Mouse (Mus musculus) common myeloid progenitor, adult 5-6 weeks (primary cell): ENCODE results near the gene Cobl. TPM values are rescaled to one million over a fixed set of nuclear protein-coding genes. Genes with fewer than 3 reads are reported as not detected.

ENCODE experiments used
- ATAC-seq: replicated peaks from 2 replicates; pipeline ENCODE4 v1.8.0; 2016; ENCODE audit warnings: low read depth, mild to moderate bottlenecking, moderate TSS enrichment, inconsistent platforms; ENCODE audit not compliant: poor library complexity, severe bottlenecking
- total RNA-seq: library from RNA; stranded (forward); fragments of 200-1000, 187-1606 nt; gene quantifications from 2 replicates; pipeline ENCODE4 v1.2.3, GENCODE M21; 2017

The Cobl gene
- total RNA-seq, 1 experiment from 2014 or later: not detected

DNA sequence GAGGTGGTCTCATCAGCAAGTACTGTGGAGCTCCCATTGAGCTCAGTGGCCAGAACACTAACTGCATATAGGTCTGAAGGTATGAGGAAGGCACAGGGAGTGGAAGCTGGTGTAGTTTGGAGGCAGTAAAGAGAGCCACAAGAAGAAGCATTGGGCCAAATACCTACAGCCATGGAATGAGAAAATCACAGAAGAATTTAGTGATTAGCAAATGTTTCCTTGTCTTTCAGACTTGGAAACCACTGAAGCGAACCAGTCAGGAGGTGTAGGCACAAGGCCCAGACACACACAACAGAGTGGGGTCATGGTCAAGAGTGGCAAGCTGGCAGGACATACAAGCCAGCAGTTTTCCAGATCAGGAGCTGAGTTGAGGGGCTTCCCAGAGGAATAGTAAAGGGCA, 230.6 kb downstream of the Cobl start:
- ATAC-seq: no peak

DNA sequence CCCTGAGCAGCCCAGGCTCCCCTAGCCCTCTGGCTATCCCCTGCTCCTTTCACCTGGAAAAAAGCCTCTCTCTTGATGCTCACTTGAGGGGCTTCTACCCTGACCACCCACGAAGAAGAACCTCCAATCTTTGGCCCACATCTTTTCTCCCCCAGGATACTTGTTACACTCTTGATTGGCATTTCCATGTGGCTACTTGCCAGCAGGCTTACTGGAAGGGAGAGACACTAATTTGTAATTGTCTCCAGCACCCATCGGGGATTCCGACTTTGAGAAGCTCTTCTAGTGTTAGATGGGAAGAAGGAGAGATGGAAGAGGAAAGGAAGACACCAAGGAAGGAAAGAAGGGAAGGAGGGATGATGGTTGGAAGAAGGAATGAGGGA, 232.0 kb downstream of the Cobl start:
- no peak for ATAC-seq

DNA sequence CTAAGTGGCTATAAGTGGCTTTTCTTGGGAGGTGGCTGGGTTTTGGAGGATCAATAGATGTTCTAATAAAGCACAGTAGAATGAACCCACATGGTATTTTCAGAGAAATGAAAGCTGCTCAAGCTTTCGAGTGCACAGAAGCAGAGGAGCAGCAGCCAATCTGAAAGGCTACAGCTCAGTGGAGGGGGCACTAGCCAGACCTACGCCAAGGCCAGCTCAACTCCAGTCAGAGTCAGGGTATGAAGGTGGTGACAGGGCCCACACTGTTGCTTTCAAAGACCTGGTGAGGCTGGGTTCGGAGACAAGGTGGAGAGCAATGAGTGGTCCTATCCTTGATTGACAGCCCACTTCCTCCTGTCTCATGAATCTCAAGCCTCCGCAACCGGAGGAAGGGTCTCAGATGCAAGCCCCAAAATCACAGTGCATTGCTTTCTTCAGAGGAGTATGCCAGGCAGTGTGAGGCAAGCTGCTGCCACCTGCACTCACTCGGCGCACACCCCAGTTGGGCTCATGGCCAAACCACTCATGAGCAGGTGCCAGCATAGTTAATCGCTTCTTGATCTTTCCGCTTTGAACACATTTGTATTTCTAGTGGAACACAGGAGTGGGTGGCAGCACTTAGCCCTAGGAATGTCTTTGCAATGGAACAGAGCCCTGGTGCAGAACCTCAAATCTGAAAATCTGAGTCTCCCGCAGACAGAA, 232.6 kb downstream of the Cobl start:
- ATAC-seq: no peak

DNA sequence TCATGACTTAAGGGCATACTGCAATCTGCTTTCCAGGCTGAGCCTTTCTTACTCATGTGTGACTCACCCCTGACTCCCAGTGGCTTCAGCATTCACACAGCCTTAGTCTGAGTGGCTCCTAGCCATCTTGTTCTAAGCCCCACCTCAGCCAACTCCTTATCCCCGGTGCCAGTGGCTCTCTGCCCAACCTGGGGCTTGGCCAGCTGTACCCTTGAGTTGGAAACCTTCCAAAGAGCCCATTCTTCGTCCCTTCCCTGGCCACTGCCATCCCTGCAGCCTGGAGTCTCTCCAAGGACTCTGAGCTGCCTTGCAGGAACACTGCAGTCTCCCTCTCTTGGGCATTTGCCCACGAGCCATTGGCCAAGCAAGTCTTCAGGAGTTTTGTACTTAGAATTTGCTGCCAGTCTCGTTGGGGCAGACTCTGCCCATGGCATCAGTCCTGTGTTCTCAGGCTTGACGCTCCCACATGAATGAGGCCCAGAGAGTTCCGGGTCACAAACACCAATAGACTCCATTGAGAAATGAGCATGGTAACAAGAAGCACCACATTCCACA, 233.2 kb downstream of the Cobl start:
- ATAC-seq: no peak

DNA sequence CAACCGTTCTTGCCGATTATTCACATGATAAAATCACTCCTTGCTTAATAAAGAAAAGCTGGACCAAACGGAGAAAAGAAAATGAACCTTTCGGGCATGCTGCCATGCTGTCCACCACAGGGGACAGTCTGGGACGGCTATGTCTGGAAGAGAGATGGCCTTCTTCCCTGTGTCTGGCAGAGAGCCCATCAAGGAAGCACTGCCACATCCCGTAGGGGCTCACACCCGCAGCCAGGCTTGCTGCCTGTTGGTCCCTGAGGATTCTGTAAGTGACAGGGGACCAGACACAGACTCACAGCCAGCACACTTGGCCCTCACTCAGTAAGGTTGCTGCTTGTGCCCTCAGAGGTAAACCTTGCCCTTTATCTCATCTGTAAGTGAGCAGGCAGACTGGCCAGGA, 235.3 kb downstream of the Cobl start:
- no peak for ATAC-seq

DNA sequence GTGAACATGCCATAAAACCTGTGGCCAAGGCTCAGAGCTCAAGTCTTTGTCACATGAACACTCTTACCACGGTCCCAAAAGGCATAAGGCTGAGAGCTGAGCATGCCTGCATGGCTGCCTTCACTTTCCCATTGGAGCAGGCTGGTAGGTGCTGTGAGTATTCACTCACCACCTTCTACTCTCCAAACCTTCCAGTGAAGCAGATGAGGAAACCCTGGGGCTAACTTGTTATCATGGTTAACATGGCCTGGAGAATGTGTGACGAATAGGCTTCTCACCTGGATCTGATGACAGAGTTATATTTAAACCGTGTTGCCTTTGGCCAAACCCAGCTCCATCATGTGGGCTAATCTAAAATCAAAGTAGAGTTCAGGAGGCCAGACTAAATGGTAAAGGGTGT, 237.4 kb downstream of the Cobl start:
- ATAC-seq: no peak

DNA sequence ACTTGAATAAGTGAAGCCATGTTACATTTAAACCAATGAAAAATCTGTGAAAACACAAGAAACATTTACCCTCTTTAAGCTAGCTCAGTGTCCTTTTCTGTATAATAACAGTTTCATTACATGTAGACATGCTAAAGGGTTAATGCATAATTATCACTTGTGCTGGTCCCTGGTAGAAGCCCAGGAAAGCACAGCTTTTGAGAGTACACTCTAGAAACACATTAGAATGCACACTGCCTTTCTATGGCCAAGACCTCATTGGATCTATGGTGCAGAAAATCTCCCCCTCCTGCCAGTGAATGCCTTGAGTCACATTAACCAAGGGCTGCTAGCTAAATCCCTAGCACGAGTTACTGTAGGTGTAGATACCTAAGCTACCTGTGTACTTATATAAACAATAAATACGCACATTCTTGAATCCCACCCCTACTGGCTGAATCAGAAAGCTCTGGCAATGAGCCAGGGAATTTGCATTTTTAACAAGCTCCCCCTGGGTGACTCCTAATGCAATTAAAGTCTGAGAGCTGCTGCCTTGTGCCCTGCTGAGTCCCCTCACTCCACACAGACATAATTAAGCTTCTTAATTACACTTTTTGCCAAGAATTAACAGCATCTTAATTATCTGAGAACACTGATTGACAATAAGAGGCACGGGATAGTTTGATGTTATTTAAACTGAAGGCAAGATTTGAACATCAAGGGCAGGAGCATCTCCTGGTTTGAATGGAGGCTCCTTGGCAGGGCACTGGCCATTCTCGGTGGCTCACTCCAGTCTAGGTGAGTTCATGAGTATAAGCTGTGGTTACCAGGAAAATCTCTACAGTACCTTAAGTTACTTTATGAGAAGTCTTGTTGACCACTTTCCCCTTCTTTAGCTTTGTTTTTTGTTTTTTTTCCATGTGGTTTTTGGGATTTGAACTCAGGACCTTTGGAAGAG, 244.9 kb downstream of the Cobl start:
- ATAC-seq: no peak

DNA sequence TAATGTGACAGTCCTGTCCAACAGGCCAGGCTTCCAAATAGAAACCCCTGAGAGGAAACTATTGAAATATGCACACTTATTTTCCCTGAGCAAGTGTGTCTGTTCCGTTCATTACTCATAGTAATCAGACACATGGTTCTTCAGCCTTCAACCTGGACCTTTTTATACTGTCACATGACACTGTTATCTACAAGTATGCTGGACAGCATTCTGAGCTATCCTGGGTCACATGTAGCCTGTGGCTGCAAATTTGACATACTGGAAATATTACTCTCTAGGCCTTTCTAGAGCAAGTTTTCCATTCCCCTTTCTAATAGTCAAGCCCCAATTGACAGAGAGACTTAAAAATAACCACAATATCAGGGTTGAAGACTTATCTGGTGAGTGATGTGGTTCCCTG, 247.9 kb downstream of the Cobl start:
- no peak for ATAC-seq

DNA sequence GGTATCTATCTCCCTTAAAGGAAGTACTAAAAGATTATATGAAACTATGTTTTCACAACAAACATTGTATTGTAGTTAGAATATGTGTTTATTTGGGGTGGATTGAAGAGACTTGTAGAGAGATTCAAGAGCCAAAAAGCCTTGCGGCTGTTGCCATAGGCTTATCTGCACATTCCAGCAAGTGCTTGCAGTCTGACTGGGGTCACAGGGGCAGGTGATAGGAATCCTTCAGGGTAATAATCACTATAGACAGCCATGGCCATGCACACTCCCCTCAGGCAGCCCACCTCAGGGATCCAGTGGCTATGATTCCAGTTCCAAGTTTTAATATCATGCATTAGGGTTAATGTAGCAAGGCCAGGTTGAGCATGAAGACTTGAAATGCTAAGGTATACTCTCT, 249.2 kb downstream of the Cobl start:
- no peak for ATAC-seq

DNA sequence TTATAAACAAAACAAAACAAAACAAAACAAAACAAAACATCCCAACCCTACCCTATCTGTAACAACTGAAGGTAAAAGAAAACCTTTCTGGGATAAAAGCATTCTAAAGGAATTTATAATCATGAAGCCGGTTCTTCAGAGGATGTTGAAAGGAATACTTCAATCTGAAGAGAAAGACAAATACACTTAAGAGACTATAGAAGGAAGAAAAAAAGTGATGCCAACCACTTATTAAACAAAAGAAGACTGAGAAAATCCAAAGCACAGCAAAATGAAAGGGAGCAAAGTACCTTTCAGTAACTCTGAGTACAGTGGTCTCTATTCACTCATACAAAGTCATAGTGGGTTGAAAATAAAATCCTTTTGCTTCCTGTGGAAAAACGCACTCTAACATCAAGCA, 256.2 kb downstream of the Cobl start:
- ATAC-seq: no peak

DNA sequence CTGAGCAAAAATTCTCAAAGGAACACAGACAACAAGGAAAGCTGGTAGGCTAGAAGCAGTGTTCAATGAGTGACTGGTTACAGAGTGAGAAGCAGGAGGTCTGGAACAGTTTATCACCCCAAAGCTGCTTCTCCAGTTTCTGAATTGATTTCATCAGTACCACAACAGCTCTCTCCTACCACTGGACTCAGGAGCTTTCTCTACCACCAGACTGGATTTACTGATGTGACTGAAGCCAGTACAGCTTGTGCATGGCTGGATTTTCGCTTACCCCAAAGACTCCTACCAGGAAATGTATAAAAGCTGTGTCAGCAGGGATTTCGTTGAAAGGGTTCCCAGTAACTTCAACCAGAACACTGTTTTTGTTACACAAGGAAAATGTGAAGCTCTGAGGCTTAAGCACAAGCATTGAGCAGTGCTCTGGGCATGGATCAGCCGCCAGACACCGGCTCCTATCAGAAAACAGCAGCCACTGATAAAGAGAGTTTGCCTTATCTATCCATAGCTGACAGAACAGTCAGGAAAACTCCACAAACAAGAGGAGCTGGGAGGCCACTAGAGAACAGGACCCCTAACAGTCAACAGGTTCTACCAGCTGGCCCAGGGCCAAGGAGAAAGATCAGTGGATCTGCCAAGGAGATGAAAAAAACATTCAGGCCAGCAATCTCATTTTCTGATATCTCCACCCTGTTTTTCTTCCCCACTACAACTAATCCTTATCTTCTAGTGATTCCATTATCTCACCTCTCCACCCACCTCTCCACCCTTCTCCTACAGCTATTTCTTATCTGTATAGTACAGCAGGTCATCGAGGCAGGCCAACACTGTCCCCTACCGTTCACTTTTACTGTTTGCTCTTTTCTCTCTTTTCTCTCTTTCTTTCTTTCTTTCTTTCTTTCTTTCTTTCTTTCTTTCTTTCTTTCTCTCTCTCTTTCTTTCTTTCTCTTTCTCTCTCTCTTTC, 259.3 kb downstream of the Cobl start:
- 0 out of 2 replicates have a peak, but pooled peaks have one; percentile 32 for ATAC-seq

DNA sequence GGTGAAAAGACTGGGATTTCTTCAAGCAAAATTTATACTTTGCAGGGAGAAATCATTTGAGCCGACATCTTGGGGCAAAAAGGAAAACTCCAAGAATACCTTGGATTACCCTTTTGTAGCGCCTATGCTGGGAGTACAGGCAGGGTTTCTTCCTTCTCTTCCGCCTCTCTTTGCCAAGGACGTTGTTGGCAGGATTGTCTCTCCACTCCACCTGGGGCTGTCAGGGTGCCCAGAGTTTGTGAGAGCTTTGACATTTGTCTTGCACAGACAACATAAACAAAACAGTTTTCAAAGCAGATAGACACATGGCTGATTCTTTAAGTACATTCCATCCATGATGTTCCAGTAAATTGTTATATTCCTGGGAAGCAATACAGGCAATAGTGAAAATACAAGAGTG, 265.3 kb downstream of the Cobl start:
- ATAC-seq: no peak

DNA sequence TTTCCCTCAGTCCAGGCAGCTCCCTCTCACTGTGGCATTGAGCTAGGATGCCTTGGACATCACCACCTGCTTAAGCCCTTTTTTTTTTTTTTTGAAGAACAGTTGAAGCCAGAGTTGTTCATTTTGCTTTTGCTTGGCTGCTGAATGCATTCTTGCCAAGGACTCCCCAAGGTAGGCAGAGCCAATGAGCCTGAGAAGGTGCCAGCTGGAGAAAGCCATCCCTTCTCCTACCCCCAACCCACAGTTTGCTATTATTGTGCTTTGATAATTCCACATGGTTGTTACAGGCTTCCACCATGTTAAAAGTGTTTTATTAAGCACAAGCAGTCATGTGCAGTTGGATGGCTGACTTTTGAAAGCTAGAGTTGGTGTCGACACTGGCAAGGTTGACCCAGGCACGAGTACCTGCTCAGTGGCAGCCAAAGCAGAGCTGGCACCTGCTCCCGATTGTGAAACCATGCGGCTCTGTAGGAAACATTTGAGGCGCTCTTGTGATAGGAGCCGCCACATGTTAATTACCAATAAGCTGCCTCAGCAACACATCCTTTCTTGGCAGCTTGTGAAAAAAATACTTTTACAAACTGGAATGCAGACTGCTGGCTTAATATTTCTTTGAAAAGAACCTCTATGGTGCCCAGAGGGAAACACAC, 265.9 kb downstream of the Cobl start:
- ATAC-seq: no peak

DNA sequence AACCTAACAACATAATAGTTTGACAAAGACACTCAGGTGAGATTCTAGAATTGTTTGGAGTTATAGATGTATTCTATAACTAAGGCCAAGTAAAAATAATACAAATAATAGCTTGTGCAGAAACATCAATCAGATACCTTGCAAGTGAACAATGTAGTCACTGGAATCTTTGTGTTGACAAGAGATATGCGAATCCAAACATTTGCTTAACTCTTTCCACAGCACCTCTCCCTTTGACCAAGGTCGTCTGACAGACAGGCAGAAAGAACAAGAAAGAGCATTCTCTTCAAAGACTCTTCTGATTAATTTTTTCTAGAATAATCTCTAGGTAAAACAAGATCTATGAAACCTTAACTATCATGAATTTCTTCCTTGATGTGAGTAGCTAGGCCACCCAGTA, 266.7 kb downstream of the Cobl start:
- ATAC-seq: no peak

DNA sequence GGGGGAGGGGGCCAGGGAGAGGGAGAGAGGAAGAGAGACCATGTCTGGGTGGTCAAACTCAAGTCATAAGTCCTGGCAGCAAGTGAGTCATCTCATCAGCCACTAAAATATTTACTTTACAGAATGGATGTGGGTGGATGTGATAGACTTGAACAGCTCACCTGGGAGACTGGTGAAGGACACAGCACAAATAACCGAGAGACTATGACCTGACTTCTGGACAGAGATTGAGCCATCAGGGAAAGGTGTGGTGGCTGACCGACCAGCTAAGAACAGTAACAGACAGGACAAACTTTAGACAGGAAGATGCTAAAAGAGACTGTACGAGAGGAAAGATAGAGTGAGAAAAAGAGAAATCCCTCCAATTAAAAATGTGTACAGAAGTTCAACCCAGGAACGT, 267.2 kb downstream of the Cobl start:
- ATAC-seq: no peak

DNA sequence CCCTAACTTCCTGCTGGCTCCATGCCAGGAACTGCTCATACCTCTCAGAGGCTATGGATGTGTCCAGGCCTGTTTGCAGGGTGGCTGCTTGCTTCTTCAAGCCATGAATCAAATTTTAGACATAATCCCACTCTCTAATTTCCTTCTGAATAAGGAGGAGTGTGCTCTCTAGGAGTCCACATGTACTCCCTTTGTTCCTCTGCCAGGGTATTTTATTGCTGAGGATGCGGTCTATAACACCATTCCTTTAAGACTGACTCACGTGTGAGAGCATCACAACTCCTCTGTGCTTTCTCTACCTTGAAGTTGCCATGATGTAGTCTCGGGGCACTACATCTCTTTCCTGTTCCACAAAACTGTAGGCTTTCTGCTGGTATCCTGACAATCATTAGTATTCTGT, 269.4 kb downstream of the Cobl start:
- ATAC-seq: no peak

DNA sequence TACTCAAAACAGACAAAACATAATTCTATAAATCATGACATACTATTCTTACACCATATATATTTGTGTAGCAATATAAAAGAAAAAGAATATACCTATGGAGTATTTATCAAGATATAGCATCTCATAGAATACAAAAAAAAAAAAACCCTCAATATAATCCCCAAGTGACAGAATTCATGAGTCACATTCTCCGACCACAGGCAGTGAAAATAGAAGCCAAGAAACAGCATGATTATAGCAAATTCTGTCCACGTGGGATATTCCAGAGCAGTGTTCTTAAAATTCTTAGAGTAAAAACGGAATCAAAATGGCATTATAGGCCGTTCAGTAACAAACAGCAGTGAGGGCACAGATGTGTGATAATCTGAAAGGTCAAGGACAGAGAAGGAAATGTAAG, 271.4 kb downstream of the Cobl start:
- ATAC-seq: no peak

DNA sequence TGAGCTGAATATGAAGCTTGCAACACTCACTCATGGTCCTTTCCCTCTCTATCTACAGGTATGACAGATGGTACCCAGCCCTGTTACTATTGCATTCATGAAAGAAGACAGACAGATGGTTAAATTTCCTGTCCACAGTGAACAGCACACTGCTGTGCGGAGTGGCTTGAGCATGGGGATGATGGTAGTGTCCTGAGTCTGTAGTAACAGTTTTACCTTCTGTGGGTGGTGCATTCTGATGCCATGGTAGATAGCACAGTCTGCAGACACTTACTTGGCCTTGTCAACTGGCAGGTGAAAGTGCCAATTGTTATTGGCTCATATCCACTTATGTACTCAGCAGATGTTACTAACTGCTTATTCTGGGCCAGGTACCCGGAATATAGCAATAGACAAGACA, 273.4 kb downstream of the Cobl start:
- no peak for ATAC-seq

DNA sequence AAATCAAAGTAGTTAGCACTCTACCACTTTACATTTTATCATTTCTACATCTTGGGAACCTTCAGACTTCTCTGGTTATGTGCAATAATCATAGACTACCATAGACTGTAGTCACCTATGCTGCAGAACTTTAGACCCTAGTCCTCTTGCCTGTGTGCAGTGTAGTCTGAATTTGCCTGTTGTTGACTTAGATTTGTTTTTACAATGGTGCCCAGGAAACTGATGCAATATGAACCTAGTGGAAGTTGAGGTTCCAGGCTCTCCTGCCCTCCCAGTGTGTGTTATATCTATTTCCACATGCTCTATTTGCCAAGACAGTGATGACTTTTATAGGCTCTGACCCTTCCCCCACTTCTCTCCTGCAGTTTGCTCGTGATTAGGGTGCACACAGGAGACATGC, 274.3 kb downstream of the Cobl start:
- no peak for ATAC-seq
